ENCODE assay signal across 21 mouse cellular contexts in genomic region chr15:81661701-81662100, GRCm38 (mm10). TPM values are rescaled to one million over a fixed set of nuclear protein-coding genes. Genes with fewer than 3 reads are reported as not detected.
A peak's percentile ranks its signal among the peaks of the same experiment; 100 is the strongest.
DNase-seq lines count a peak whose midpoint lies in the region; ATAC-seq and TF ChIP-seq lines count a peak whose summit lies in the region.
"Had no signal": no experiment of that assay in that cellular context is flagged by ENCODE, and none has a peak within 500 bp of the region (broad histone marks: within the 10 kb centered on the region; RNA-seq: fewer than 3 reads in every experiment).

No protein-coding gene starts in this region.

- no peak for ATAC-seq in stomach, postnatal 0 days (ENCODE audit: low FRiP score, low TSS enrichment)
- ATAC-seq: forebrain, embryonic 13.5 days; forebrain, embryonic 15.5 days; forebrain, postnatal 0 days had no signal

- no peak overlapping the region for H3K27ac ChIP-seq in stomach, postnatal 0 days (replicated peaks)
- H3K27ac ChIP-seq: embryonic facial prominence, embryonic 10.5 days; embryonic facial prominence, embryonic 12.5 days; forebrain, embryonic 13.5 days; forebrain, embryonic 15.5 days had no signal

- H3K4me2 ChIP-seq in stomach, postnatal 0 days (replicated peaks; ENCODE audit: low read depth): no peak overlapping the region
- H3K4me2 ChIP-seq: embryonic facial prominence, embryonic 12.5 days; forebrain, embryonic 13.5 days; forebrain, embryonic 15.5 days had no signal

- no peaks in the 10 kb centered on the region for H3K36me3 ChIP-seq in stomach, postnatal 0 days (ENCODE audit: control insufficient read depth, insufficient read depth, low read length)
- H3K36me3 ChIP-seq: embryonic facial prominence, embryonic 10.5 days; embryonic facial prominence, embryonic 12.5 days; forebrain, embryonic 15.5 days had no signal

- no peaks in the 10 kb centered on the region for H3K27me3 ChIP-seq in stomach, postnatal 0 days (ENCODE audit: control insufficient read depth, insufficient read depth, low read length)
- H3K27me3 ChIP-seq: embryonic facial prominence, embryonic 12.5 days; forebrain, embryonic 13.5 days; forebrain, embryonic 15.5 days had no signal

- TF ChIP-seq EP300 in stomach, postnatal 0 days (optimal IDR thresholded peaks at IDR 0.05): no peak

- TF ChIP-seq CTCF in stomach, postnatal 0 days (IDR thresholded peaks at IDR 0.05; ENCODE audit: low read depth): no peak

- WGBS in stomach, postnatal 0 days: 94% methylated on average over 2 of the region's 2 CpGs

- no peaks in the 10 kb centered on the region for H3K9me3 ChIP-seq in stomach, postnatal 0 days (ENCODE audit: control insufficient read depth, low read length)
- H3K9me3 ChIP-seq: embryonic facial prominence, embryonic 10.5 days; embryonic facial prominence, embryonic 12.5 days; forebrain, embryonic 13.5 days; forebrain, embryonic 15.5 days; G1E had no signal

- H3K4me1 ChIP-seq in stomach, postnatal 0 days (replicated peaks; ENCODE audit: control insufficient read depth, insufficient read depth): peaks cover 4% of the 10 kb centered on the region; the same call in 1 of the 2 replicates

- no peak overlapping the region for H3K9ac ChIP-seq in stomach, postnatal 0 days (ENCODE audit: low read length)
- H3K9ac ChIP-seq: embryonic facial prominence, embryonic 12.5 days; forebrain, embryonic 13.5 days; forebrain, embryonic 15.5 days; forebrain, postnatal 0 days had no signal

- DNase-seq in 3T3-L1 (ENCODE audit: low read depth, low spot score): peak; percentile 44
- peak; percentile 56 for DNase-seq in ES-CJ7 (ENCODE audit: low read depth, low spot score)
- peak; percentile 14 for DNase-seq in NIH3T3 (ENCODE audit: low read depth)
- peak; percentile 19 for DNase-seq in ZHBTc4 (ENCODE audit: low read depth, low spot score)
- no peak for DNase-seq in thymus, postnatal 25 days
- no peak for DNase-seq in yolk sac, embryonic 10.5 days (ENCODE audit: low spot score)
- DNase-seq in stomach, postnatal 0 days (ENCODE audit: low spot score): no peak
- DNase-seq: adrenal gland, adult 8-10 months; adrenal gland, postnatal 14 days; adrenal gland, postnatal 36 days; cerebellum, adult 11-12 months; cerebellum, adult 2 months; cerebellum, adult 9-10 months; cerebellum, postnatal 10 days; cerebellum, postnatal 25 days; forebrain, postnatal 0 days had no signal

- H3K4me3 ChIP-seq in stomach, postnatal 0 days (ENCODE audit: low read depth, low read length): no peak overlapping the region
- H3K4me3 ChIP-seq: embryonic facial prominence, embryonic 10.5 days; embryonic facial prominence, embryonic 12.5 days; forebrain, embryonic 13.5 days; forebrain, embryonic 15.5 days had no signal

RNA-seq across cellular contexts. Expression of gene L3mbtl2, which starts 2.0 kb away (rescaled TPM):
- 9.2 and 9.4 TPM in 2 replicates for polyA plus RNA-seq in stomach, postnatal 0 days (2015; fragmentation: Nextera tagmentation; extraction: Ambion mirVana)

RNA-seq across cellular contexts. Expression of gene Chadl, which starts 35.4 kb away (rescaled TPM):
- polyA plus RNA-seq in stomach, postnatal 0 days (2015; fragmentation: Nextera tagmentation; extraction: Ambion mirVana): 2.4 and 2.9 TPM in 2 replicates
- polyA plus RNA-seq: G1E had no signal

Comparison
In these comparisons a context has a peak if more than half of its experiments do, and no peak if none do; other contexts are left out.
1. DNase-seq: peak in 3T3-L1 (single experiment), ES-CJ7 (single experiment), NIH3T3 (single experiment) and ZHBTc4 (single experiment); none in thymus, postnatal 25 days (single experiment), yolk sac, embryonic 10.5 days (single experiment) and stomach, postnatal 0 days (single experiment).